9 mouse cellular contexts compared by ENCODE assay signal in the genomic region with DNA sequence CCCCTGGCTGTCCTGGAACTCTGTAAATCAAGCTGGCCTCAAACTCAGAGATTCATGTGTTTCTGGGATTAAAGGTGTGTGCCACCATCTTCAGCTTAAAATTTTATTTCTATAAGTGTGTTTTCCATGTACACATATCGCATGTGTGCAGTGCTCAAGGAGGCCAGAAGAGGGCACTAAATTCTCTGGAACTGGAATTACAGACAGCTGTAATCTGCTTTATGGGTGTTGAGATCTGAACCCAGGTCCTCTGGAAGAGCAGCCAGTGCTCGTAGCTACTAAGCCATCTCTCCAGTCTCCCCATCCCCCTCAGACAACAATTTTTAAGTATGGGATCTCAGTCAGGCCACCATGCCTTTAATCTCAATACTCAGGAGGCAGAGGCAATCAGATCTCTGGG. TPM values are rescaled to one million over a fixed set of nuclear protein-coding genes. Genes with fewer than 3 reads are reported as not detected.
DNase-seq lines count a peak whose midpoint lies in the region; ATAC-seq lines count a peak whose summit lies in the region.
"Had no signal": no experiment of that assay in that cellular context is flagged by ENCODE, and none has a peak within 500 bp of the region (broad histone marks: within the 10 kb centered on the region; RNA-seq: fewer than 3 reads in every experiment).

No protein-coding gene starts in this region.

- DNase-seq in adrenal gland, postnatal 14 days = peak; percentile 43
- DNase-seq in adrenal gland, adult 8-10 months = no peak
- peak; percentile 26 for DNase-seq in midbrain, embryonic 14.5 days
- DNase-seq in kidney, postnatal 36 days = peak; percentile 31 to 74
- DNase-seq in thymus, postnatal 10 days (ENCODE audit: low spot score in 2 of 2) = peak; percentile 53 to 77
- DNase-seq in left cerebral cortex, adult 11 months (ENCODE audit: low spot score) = no peak
- no peak for DNase-seq in Muller cell, postnatal 12 days (ENCODE audit: inconsistent ontology term)

- no peak overlapping the region for H3K9ac ChIP-seq in midbrain, embryonic 14.5 days (replicated peaks; ENCODE audit: low read length)
- H3K9ac ChIP-seq in midbrain, embryonic 15.5 days = no peak overlapping the region

- ATAC-seq in midbrain, embryonic 14.5 days (ENCODE audit: low FRiP score, low TSS enrichment) = no peak
- no peak for ATAC-seq in midbrain, embryonic 15.5 days (replicated peaks)

- no peaks in the 10 kb centered on the region for H3K27me3 ChIP-seq in midbrain, embryonic 14.5 days (ENCODE audit: control insufficient read depth, insufficient read depth, low read length)
- no peaks in the 10 kb centered on the region for H3K27me3 ChIP-seq in midbrain, embryonic 15.5 days (replicated peaks)

- H3K4me2 ChIP-seq in midbrain, embryonic 14.5 days (ENCODE audit: low read length) = no peak overlapping the region
- no peak overlapping the region for H3K4me2 ChIP-seq in midbrain, embryonic 15.5 days

- no peaks in the 10 kb centered on the region for H3K9me3 ChIP-seq in midbrain, embryonic 14.5 days (ENCODE audit: control insufficient read depth, low read length)
- H3K9me3 ChIP-seq in midbrain, embryonic 15.5 days = no peaks in the 10 kb centered on the region

- no peak overlapping the region for H3K27ac ChIP-seq in midbrain, embryonic 14.5 days (replicated peaks; ENCODE audit: low read depth, low read length)
- H3K27ac ChIP-seq in midbrain, embryonic 15.5 days = no peak overlapping the region

- H3K4me3 ChIP-seq in midbrain, embryonic 14.5 days (replicated peaks; ENCODE audit: low read depth, low read length) = no peak overlapping the region
- no peak overlapping the region for H3K4me3 ChIP-seq in midbrain, embryonic 15.5 days
- H3K4me3 ChIP-seq: myocyte had no signal

- WGBS in midbrain, embryonic 14.5 days = 91% methylated on average over 2 of the region's 2 CpGs
- WGBS in midbrain, embryonic 15.5 days = 92% methylated on average over 2 of the region's 2 CpGs

- no peaks in the 10 kb centered on the region for H3K4me1 ChIP-seq in midbrain, embryonic 14.5 days (ENCODE audit: control insufficient read depth, insufficient read depth, low read length)
- no peaks in the 10 kb centered on the region for H3K4me1 ChIP-seq in midbrain, embryonic 15.5 days

- H3K36me3 ChIP-seq in midbrain, embryonic 14.5 days (ENCODE audit: control insufficient read depth, insufficient read depth, low read length) = no peaks in the 10 kb centered on the region
- H3K36me3 ChIP-seq in midbrain, embryonic 15.5 days (replicated peaks) = no peaks in the 10 kb centered on the region

RNA-seq across cellular contexts. Expression of gene Hdac1, which starts 6.8 kb away (rescaled TPM):
- 55.7 and 59.5 TPM in 2 replicates for total RNA-seq in adrenal gland, postnatal 14 days (2021)
- total RNA-seq in adrenal gland, adult 8-10 months (2022) = 10 to 100 TPM; 41.0 to 84.1 (median 61.0) TPM
- polyA plus RNA-seq in midbrain, embryonic 14.5 days (2014; fragmentation: Nextera tagmentation; extraction: Ambion mirVana) = 73.6 and 101 TPM in 2 replicates
- polyA plus RNA-seq in midbrain, embryonic 15.5 days (2015; fragmentation: Nextera tagmentation; extraction: Ambion mirVana) = 86.1 and 99.3 TPM in 2 replicates

RNA-seq across cellular contexts. Expression of gene Lck, which starts 24.1 kb away (rescaled TPM):
- 5.0 and 26.2 TPM in 2 replicates for total RNA-seq in adrenal gland, postnatal 14 days (2021)
- 1 to 10 TPM; 1.9 to 3.5 (median 2.6) TPM for total RNA-seq in adrenal gland, adult 8-10 months (2022)
- polyA plus RNA-seq in midbrain, embryonic 14.5 days (2014; fragmentation: Nextera tagmentation; extraction: Ambion mirVana) = 9.0 and 13.6 TPM in 2 replicates
- 12.5 and 13.5 TPM in 2 replicates for polyA plus RNA-seq in midbrain, embryonic 15.5 days (2015; fragmentation: Nextera tagmentation; extraction: Ambion mirVana)

RNA-seq across cellular contexts. Expression of gene Fam167b, which starts 29.0 kb away (rescaled TPM):
- 30.6 and 32.3 TPM in 2 replicates for total RNA-seq in adrenal gland, postnatal 14 days (2021)
- total RNA-seq in adrenal gland, adult 8-10 months (2022) = 10 to 100 TPM; 25.5 to 43.5 (median 29.0) TPM
- 0.24 TPM in 1 of 2 replicates, not detected in the other for polyA plus RNA-seq in midbrain, embryonic 14.5 days (2014; fragmentation: Nextera tagmentation; extraction: Ambion mirVana)
- 0.31 TPM in 1 of 2 replicates, not detected in the other for polyA plus RNA-seq in midbrain, embryonic 15.5 days (2015; fragmentation: Nextera tagmentation; extraction: Ambion mirVana)

RNA-seq across cellular contexts. Expression of gene Marcksl1, which starts 35.9 kb away (rescaled TPM):
- total RNA-seq in adrenal gland, postnatal 14 days (2021) = 78.9 and 81.4 TPM in 2 replicates
- 10 to 100 TPM; 36.0 to 48.0 (median 43.9) TPM for total RNA-seq in adrenal gland, adult 8-10 months (2022)
- polyA plus RNA-seq in midbrain, embryonic 14.5 days (2014; fragmentation: Nextera tagmentation; extraction: Ambion mirVana) = 1,591 and 1,713 TPM in 2 replicates
- polyA plus RNA-seq in midbrain, embryonic 15.5 days (2015; fragmentation: Nextera tagmentation; extraction: Ambion mirVana) = 1,751 and 1,836 TPM in 2 replicates

RNA-seq across cellular contexts. Expression of gene Eif3i, which starts 51.1 kb away (rescaled TPM):
- 175 and 187 TPM in 2 replicates for total RNA-seq in adrenal gland, postnatal 14 days (2021)
- 100 to 1,000 TPM; 174 to 190 (median 182) TPM for total RNA-seq in adrenal gland, adult 8-10 months (2022)
- polyA plus RNA-seq in midbrain, embryonic 14.5 days (2014; fragmentation: Nextera tagmentation; extraction: Ambion mirVana) = 232 and 238 TPM in 2 replicates
- 195 and 208 TPM in 2 replicates for polyA plus RNA-seq in midbrain, embryonic 15.5 days (2015; fragmentation: Nextera tagmentation; extraction: Ambion mirVana)

Comparison
In these comparisons a context has a peak if more than half of its experiments do, and no peak if none do; other contexts are left out.
1. DNase-seq: peak in adrenal gland, postnatal 14 days (single experiment), midbrain, embryonic 14.5 days (single experiment), kidney, postnatal 36 days (2 of 2) and thymus, postnatal 10 days (2 of 2); none in adrenal gland, adult 8-10 months (single experiment), left cerebral cortex, adult 11 months (single experiment) and Muller cell, postnatal 12 days (single experiment).